Comparison of ENCODE assay signal across 1 mouse cellular context in the genomic region with DNA sequence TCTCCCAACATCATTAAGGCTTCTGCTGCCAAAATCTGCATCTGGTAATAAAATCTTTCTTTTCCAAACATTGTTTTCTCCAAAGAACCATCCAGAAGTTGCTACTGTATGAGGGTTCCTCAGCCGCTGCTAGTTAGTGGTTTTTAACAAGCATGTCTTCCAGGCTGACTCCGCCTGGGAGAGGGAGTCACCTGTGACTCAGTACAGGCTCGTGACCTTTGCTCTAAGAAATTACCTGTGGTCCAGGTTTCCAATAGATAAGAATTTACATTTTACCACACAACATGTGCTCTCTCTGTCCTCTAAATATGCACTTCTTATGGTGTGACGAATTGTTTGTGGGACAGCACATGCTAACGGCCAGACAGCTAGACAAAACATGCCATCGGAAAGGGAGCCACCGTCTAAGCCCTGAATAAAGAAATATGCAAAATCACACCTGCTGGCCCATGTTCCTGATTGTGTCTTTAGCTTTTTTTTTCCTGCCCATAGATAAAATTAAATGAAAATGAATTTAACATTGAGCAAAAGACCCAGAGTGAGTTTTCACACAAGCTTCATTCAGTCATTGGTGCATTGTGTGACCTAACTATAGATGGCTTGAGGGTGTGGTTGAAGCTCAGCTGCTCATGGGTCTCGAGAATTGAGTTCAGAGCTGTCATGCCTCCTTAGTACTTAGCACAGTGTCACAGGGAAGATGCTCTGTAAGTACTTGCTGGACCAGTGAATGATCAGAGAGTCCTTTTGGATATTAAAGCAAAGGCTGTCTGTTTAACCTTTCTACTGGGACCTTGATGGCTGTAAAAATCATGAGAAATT.
A peak's percentile ranks its signal among the peaks of the same experiment; 100 is the strongest.
TF ChIP-seq lines count a peak whose summit lies in the region.

No protein-coding gene starts in this region.

TF ChIP-seq in CH12.LX, 34 proteins besides CTCF, POLR2A, EP300 and RAD21 (continued from another document):
- TF ChIP-seq BHLHE40 (IDR thresholded peaks at IDR 0.05; ENCODE audit: low read depth, low read length) (peak; percentile 70), MEF2A (IDR thresholded peaks at IDR 0.05; ENCODE audit: borderline replicate concordance, low read depth, low read length) (no peak)
